Mouse (Mus musculus) testis, adult 2 months (tissue): Measurements from ENCODE around the gene Mrps18a. TPM values are rescaled to one million over a fixed set of nuclear protein-coding genes. Genes with fewer than 3 reads are reported as not detected.

Experiments used
- H3K27ac ChIP-seq: fragments of 200-500 bp; 2 replicates; pipeline ENCODE4 v1.5.1; 2012; ENCODE audit warnings: low read depth, low read length; ENCODE audit not compliant: control insufficient read depth, insufficient read depth
- H3K27me3 ChIP-seq: fragments of 200-500 bp; 2 replicates; pipeline ENCODE4 v1.6.1; 2012; ENCODE audit warnings: mild to moderate bottlenecking, low read length, moderate library complexity; ENCODE audit not compliant: control insufficient read depth, insufficient read depth
- H3K36me3 ChIP-seq: fragments of 200-500 bp; 2 replicates; pipeline ENCODE4 v1.6.1; 2012; ENCODE audit warnings: mild to moderate bottlenecking, low read length; ENCODE audit not compliant: control insufficient read depth, insufficient read depth
- H3K4me1 ChIP-seq: fragments of 200-500 bp; 2 replicates; pipeline ENCODE4 v1.6.1; 2012; ENCODE audit warnings: low read length; ENCODE audit not compliant: control insufficient read depth, insufficient read depth
- H3K4me3 ChIP-seq: fragments of 200-500 bp; 2 replicates; pipeline ENCODE4 v1.5.1; 2012; ENCODE audit warnings: low read depth, mild to moderate bottlenecking, low read length, moderate library complexity, mixed read lengths; ENCODE audit not compliant: control insufficient read depth
- CTCF ChIP-seq: fragments of 200-500 bp; IDR thresholded peaks from 2 replicates; pipeline ENCODE4 v1.5.1; 2012; ENCODE audit warnings: low read depth, mild to moderate bottlenecking, inconsistent platforms, low read length, moderate library complexity; ENCODE audit not compliant: control insufficient read depth, insufficient read depth, insufficient replicate concordance
- POLR2A ChIP-seq: fragments of 200-500 bp; IDR thresholded peaks from 2 replicates; pipeline ENCODE4 v1.6.1; 2012; ENCODE audit warnings: low read depth, mild to moderate bottlenecking, inconsistent platforms, low read length, moderate library complexity; ENCODE audit not compliant: control insufficient read depth
- polyA plus RNA-seq: library from polyadenylated mRNA; depleted of rRNA; stranded (reverse); fragments of >200 nt; gene quantifications from 2 replicates; pipeline ENCODE4 v1.2.3, GENCODE M21; 2012

The Mrps18a gene
- polyA plus RNA-seq, 1 experiment: 74.0 TPM

GRCm38 (mm10) chr17:46081657-46082056 is 29.1 kb upstream of the Mrps18a start:
- TF ChIP-seq POLR2A (no peak), CTCF (no peak)
- Histone ChIP-seq H3K4me3 (no peak overlapping the region), H3K27me3 (no peaks in the 10 kb centered on the region), H3K4me1 (peaks cover 2% of the 10 kb centered on the region), H3K27ac (no peak overlapping the region), H3K36me3 (no peaks in the 10 kb centered on the region)

- no peak overlapping the region for H3K27ac ChIP-seq
- no peaks in the 10 kb centered on the region for H3K36me3 ChIP-seq
- H3K4me1 ChIP-seq: peaks cover 2% of the 10 kb centered on the region
- TF ChIP-seq CTCF (no peak), POLR2A (no peak)
- H3K27me3 ChIP-seq: no peaks in the 10 kb centered on the region
- no peak overlapping the region for H3K4me3 ChIP-seq
Observed at GRCm38 (mm10) chr17:46083381-46083780, 27.4 kb upstream of the Mrps18a start.

- Histone ChIP-seq H3K4me3 (no peak overlapping the region), H3K27ac (no peak overlapping the region), H3K4me1 (peaks cover 2% of the 10 kb centered on the region), H3K27me3 (no peaks in the 10 kb centered on the region), H3K36me3 (no peaks in the 10 kb centered on the region)
- TF ChIP-seq CTCF: no peak
- TF ChIP-seq POLR2A: no peak
Observed at GRCm38 (mm10) chr17:46084091-46084501, 26.7 kb upstream of the Mrps18a start.

- no peak overlapping the region for H3K27ac ChIP-seq
- H3K27me3 ChIP-seq: no peaks in the 10 kb centered on the region
- no peak overlapping the region for H3K4me3 ChIP-seq
- H3K36me3 ChIP-seq: no peaks in the 10 kb centered on the region
- TF ChIP-seq POLR2A: no peak
- no peak for TF ChIP-seq CTCF
- peaks cover 2% of the 10 kb centered on the region for H3K4me1 ChIP-seq
Observed at GRCm38 (mm10) chr17:46086341-46086870, 24.4 kb upstream of the Mrps18a start.

GRCm38 (mm10) chr17:46091351-46091750 is 19.4 kb upstream of the Mrps18a start:
- Histone ChIP-seq H3K4me1 (no peaks in the 10 kb centered on the region), H3K27ac (no peak overlapping the region), H3K4me3 (no peak overlapping the region), H3K36me3 (no peaks in the 10 kb centered on the region), H3K27me3 (no peaks in the 10 kb centered on the region)
- no peak for TF ChIP-seq POLR2A
- TF ChIP-seq CTCF: no peak

- H3K4me1 ChIP-seq: no peaks in the 10 kb centered on the region
- no peak overlapping the region for H3K27ac ChIP-seq
- H3K4me3 ChIP-seq: no peak overlapping the region
- H3K27me3 ChIP-seq: no peaks in the 10 kb centered on the region
- H3K36me3 ChIP-seq: no peaks in the 10 kb centered on the region
- no peak for TF ChIP-seq POLR2A
- TF ChIP-seq CTCF: no peak
Observed at GRCm38 (mm10) chr17:46091899-46092298, 18.9 kb upstream of the Mrps18a start.

GRCm38 (mm10) chr17:46098525-46098924 is 12.3 kb upstream of the Mrps18a start:
- H3K4me1 ChIP-seq: no peaks in the 10 kb centered on the region
- H3K27me3 ChIP-seq: no peaks in the 10 kb centered on the region
- TF ChIP-seq CTCF (no peak), POLR2A (no peak)
- no peaks in the 10 kb centered on the region for H3K36me3 ChIP-seq
- no peak overlapping the region for H3K27ac ChIP-seq
- no peak overlapping the region for H3K4me3 ChIP-seq
